Mouse (Mus musculus) liver, embryonic 15.5 days (tissue): Measurements from ENCODE around the gene Ncam1. TPM values are rescaled to one million over a fixed set of nuclear protein-coding genes. Genes with fewer than 3 reads are reported as not detected.

Experiments
- ATAC-seq: fragments of 200-750 bp; cut with Nextera tagmentation; 2 replicates; pipeline ENCODE4 v1.8.0; 2017; ENCODE audit warnings: moderate number of reproducible peaks, mild to moderate bottlenecking, moderate library complexity; ENCODE audit not compliant: insufficient read depth
- H3K27ac ChIP-seq: fragments of 300-500 bp; sonication (generic); replicated peaks from 2 replicates; pipeline ENCODE4 v1.5.1; 2015; ENCODE audit warnings: mild to moderate bottlenecking, inconsistent platforms
- H3K27me3 ChIP-seq: fragments of 300-500 bp; sonication (generic); 2 replicates; pipeline ENCODE4 v1.6.1; 2015; ENCODE audit warnings: mild to moderate bottlenecking, inconsistent platforms
- H3K36me3 ChIP-seq: fragments of 300-500 bp; sonication (generic); replicated peaks from 2 replicates; pipeline ENCODE4 v1.6.1; 2015; ENCODE audit warnings: moderate library complexity, mild to moderate bottlenecking, inconsistent platforms
- H3K4me1 ChIP-seq: fragments of 300-500 bp; sonication (generic); replicated peaks from 2 replicates; pipeline ENCODE4 v1.6.1; 2015; ENCODE audit warnings: inconsistent platforms
- H3K4me2 ChIP-seq: fragments of 300-500 bp; sonication (generic); 2 replicates; pipeline ENCODE4 v1.6.1; 2015; ENCODE audit warnings: moderate library complexity, mild to moderate bottlenecking, inconsistent platforms
- H3K4me3 ChIP-seq: fragments of 300-500 bp; sonication (generic); replicated peaks from 2 replicates; pipeline ENCODE4 v1.5.1; 2015; ENCODE audit warnings: mild to moderate bottlenecking, inconsistent platforms
- H3K9ac ChIP-seq: fragments of 300-500 bp; sonication (generic); 2 replicates; pipeline ENCODE4 v1.6.1; 2015; ENCODE audit warnings: moderate library complexity, mild to moderate bottlenecking, inconsistent platforms
- H3K9me3 ChIP-seq: fragments of 300-500 bp; sonication (generic); replicated peaks from 2 replicates; pipeline ENCODE4 v1.6.1; 2016; ENCODE audit warnings: inconsistent platforms
- WGBS: fragments of 180-500 bp; shearing (Covaris S2); methylation state at CpG from one replicate; pipeline ENCODE4 v1.1.7; 2015; ENCODE audit warnings: mixed read lengths; ENCODE audit not compliant: insufficient replicate concordance; 5-methylcytosine and 5-hydroxymethylcytosine counted together
- polyA plus RNA-seq: library from polyadenylated mRNA; unstranded; fragments of >200 nt; fragmentation: Nextera tagmentation; extraction: Ambion mirVana; gene quantifications from 2 replicates; pipeline ENCODE4 v1.2.1, GENCODE M21; 2015

Ncam1 gene
- polyA plus RNA-seq, 1 experiment from 2014 or later = 5.6 TPM

DNA sequence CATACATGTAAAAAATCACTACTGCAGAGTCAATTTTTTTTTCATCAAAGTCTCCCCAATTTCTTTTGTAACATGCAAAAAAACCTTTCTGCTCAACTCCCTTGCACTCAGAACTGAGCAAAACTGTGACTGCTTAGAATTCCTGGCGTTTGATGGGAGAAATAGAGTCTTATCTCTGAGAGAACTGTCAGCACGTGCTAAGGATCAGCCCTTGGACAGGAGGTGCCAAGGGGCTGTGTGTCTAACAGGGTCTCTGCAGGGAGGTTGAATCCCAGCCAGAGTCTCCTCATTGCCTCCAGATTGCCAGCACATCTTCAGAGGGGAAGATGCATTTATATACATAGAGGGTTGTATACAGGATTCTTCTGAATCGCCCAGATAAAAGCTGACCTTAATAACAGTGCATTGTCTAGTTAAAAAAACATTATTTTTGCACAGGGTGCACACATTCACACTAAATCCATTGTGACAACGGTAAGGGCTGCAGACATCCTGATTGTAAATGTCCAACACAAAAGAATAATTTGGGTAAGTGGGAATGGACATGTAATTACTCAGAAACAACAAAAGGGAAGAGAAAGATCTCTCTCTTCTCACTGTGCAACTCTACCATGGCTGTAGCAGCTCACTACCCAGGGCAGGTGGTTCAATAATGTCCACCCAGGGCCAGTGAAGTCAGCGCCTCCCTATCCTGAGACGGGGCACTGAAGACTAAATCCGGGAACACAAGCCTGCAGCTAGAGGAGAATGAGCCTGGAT is 203.7 kb downstream of the Ncam1 start:
- Histone ChIP-seq H3K9ac (no peak overlapping the region), H3K4me1 (no peaks in the 10 kb centered on the region), H3K4me3 (no peak overlapping the region), H3K4me2 (no peak overlapping the region), H3K36me3 (no peaks in the 10 kb centered on the region), H3K9me3 (no peaks in the 10 kb centered on the region), H3K27me3 (no peaks in the 10 kb centered on the region), H3K27ac (no peak overlapping the region)
- 49% methylated on average over 7 of the region's 7 CpGs for WGBS
- no peak for ATAC-seq

GRCm38 (mm10) chr9:49593951-49594536 is 204.7 kb downstream of the Ncam1 start:
- H3K36me3 ChIP-seq = no peaks in the 10 kb centered on the region
- H3K27ac ChIP-seq = no peak overlapping the region
- WGBS = 50% methylated on average over 10 of the region's 10 CpGs
- no peak overlapping the region for H3K4me2 ChIP-seq
- H3K27me3 ChIP-seq = no peaks in the 10 kb centered on the region
- no peak overlapping the region for H3K4me3 ChIP-seq
- no peaks in the 10 kb centered on the region for H3K9me3 ChIP-seq
- H3K9ac ChIP-seq = no peak overlapping the region
- ATAC-seq = peak; percentile 40
- no peaks in the 10 kb centered on the region for H3K4me1 ChIP-seq

- Histone ChIP-seq H3K4me2 (no peak overlapping the region), H3K36me3 (no peaks in the 10 kb centered on the region), H3K27me3 (no peaks in the 10 kb centered on the region), H3K27ac (no peak overlapping the region), H3K9me3 (no peaks in the 10 kb centered on the region), H3K4me1 (no peaks in the 10 kb centered on the region), H3K9ac (no peak overlapping the region), H3K4me3 (no peak overlapping the region)
- no peak for ATAC-seq
- 45% methylated on average over 2 of the region's 2 CpGs for WGBS
Observed at GRCm38 (mm10) chr9:49592006-49592405, 206.7 kb downstream of the Ncam1 start.

DNA sequence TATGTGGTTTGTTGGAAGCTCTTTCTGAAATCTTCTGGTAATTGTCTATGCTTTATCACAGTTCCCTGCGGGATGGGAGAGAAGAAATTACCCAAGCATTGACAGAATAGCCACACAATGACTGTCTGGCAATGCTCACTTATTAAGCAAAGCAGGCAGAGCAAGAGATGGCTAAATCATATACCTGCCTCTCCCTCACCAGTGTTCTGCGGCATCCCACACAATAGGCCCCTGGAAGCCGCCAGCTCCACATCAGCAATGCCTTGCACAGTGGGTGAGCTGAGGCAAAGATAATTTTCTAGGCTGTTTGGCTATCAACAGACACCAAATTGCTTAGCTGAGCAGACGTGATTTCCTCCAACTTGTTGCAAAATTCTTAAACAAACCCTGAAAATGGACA is 208.5 kb downstream of the Ncam1 start:
- Histone ChIP-seq H3K27me3 (no peaks in the 10 kb centered on the region), H3K27ac (no peak overlapping the region), H3K36me3 (no peaks in the 10 kb centered on the region), H3K4me2 (no peak overlapping the region), H3K4me1 (no peaks in the 10 kb centered on the region), H3K9ac (no peak overlapping the region), H3K4me3 (no peak overlapping the region), H3K9me3 (no peaks in the 10 kb centered on the region)
- 53% methylated on average over 4 of the region's 4 CpGs for whole genome bisulfite sequencing
- ATAC-seq = no peak

GRCm38 (mm10) chr9:49577136-49577535 is 221.6 kb downstream of the Ncam1 start:
- WGBS = 80% methylated on average over 4 of the region's 4 CpGs

GRCm38 (mm10) chr9:49571695-49572510 is 226.8 kb downstream of the Ncam1 start:
- no peak for ATAC-seq
- no peak overlapping the region for H3K9ac ChIP-seq
- H3K9me3 ChIP-seq = no peaks in the 10 kb centered on the region
- no peak overlapping the region for H3K4me3 ChIP-seq
- no peak overlapping the region for H3K4me2 ChIP-seq
- H3K36me3 ChIP-seq = no peaks in the 10 kb centered on the region
- H3K27ac ChIP-seq = no peak overlapping the region
- WGBS = 53% methylated on average over 9 of the region's 9 CpGs
- no peaks in the 10 kb centered on the region for H3K27me3 ChIP-seq
- H3K4me1 ChIP-seq = no peaks in the 10 kb centered on the region

More at GRCm38 (mm10) chr9:49577136-49577535, 221.6 kb downstream of the Ncam1 start:
- Histone ChIP-seq H3K27me3 (no peaks in the 10 kb centered on the region), H3K27ac (no peak overlapping the region), H3K4me2 (no peak overlapping the region), H3K9me3 (no peaks in the 10 kb centered on the region), H3K4me3 (no peak overlapping the region), H3K36me3 (no peaks in the 10 kb centered on the region), H3K4me1 (no peaks in the 10 kb centered on the region), H3K9ac (no peak overlapping the region)
- ATAC-seq = no peak

DNA sequence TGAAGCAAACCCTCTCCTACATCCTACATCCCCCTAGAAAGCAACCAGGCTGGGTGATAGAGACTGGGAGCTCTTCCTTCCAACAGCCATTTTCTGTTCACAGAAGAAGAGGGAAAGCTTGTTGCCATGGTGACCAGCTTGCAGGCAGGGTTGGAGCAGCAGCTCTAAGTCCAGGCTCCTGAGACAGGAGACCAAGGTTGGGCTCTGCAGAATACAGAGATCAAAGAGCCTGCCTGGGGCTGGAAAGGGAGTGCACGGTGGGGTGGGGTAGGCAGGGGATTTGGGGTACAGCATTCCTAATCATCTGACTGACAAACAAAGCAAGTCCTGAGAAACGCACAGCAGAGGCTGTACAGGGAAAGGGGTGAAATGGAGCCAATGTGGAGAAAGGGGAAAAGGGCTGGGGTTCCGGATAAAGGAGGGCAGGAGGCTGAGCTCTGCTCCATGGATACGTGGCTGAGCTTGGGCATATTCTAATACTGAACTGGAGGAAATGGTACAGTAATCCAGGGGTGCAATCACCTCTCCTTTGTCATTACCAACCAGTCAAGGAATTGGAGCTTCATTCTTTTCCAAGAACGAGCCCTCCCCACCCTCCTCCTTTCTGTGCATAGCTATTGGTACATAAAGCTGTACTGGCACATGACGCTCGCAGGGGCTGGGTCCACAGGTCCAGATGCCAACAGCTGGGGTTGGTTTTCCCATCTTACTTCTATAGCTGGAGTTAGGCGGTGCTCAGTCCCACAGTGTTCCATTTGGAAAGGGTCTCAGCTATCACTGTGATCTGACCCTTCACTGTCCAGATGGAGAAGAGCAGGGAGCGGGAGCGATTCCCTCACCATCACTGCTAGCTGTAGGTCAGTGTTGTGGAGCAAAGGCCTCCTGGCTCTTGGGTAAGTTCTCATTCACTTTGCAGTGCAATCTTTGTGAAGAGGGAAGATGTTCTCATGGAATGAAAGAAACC is 227.7 kb downstream of the Ncam1 start:
- no peaks in the 10 kb centered on the region for H3K9me3 ChIP-seq
- H3K4me2 ChIP-seq = no peak overlapping the region
- no peak overlapping the region for H3K4me3 ChIP-seq
- WGBS = 46% methylated on average over 10 of the region's 10 CpGs
- no peaks in the 10 kb centered on the region for H3K27me3 ChIP-seq
- H3K36me3 ChIP-seq = no peaks in the 10 kb centered on the region
- H3K4me1 ChIP-seq = no peaks in the 10 kb centered on the region
- no peak overlapping the region for H3K27ac ChIP-seq
- ATAC-seq = no peak
- no peak overlapping the region for H3K9ac ChIP-seq

GRCm38 (mm10) chr9:49570033-49570660 is 228.6 kb downstream of the Ncam1 start:
- H3K9me3 ChIP-seq = no peaks in the 10 kb centered on the region
- H3K4me2 ChIP-seq = no peak overlapping the region
- WGBS = 35% methylated on average over 7 of the region's 7 CpGs
- no peaks in the 10 kb centered on the region for H3K36me3 ChIP-seq
- H3K9ac ChIP-seq = no peak overlapping the region
- H3K4me1 ChIP-seq = no peaks in the 10 kb centered on the region
- no peak for ATAC-seq
- H3K4me3 ChIP-seq = no peak overlapping the region
- no peaks in the 10 kb centered on the region for H3K27me3 ChIP-seq
- no peak overlapping the region for H3K27ac ChIP-seq

GRCm38 (mm10) chr9:49565846-49566245 is 232.9 kb downstream of the Ncam1 start:
- Histone ChIP-seq H3K4me2 (no peak overlapping the region), H3K9ac (no peak overlapping the region), H3K36me3 (no peaks in the 10 kb centered on the region), H3K9me3 (no peaks in the 10 kb centered on the region), H3K4me3 (no peak overlapping the region), H3K27me3 (no peaks in the 10 kb centered on the region), H3K27ac (no peak overlapping the region), H3K4me1 (no peaks in the 10 kb centered on the region)
- 60% methylated on average over 2 of the region's 2 CpGs for WGBS
- no peak for ATAC-seq

- 57% methylated on average over 2 of the region's 2 CpGs for WGBS
- Histone ChIP-seq H3K9ac (no peak overlapping the region), H3K4me1 (no peaks in the 10 kb centered on the region), H3K4me2 (no peak overlapping the region), H3K9me3 (no peaks in the 10 kb centered on the region), H3K27ac (no peak overlapping the region), H3K4me3 (no peak overlapping the region), H3K27me3 (no peaks in the 10 kb centered on the region), H3K36me3 (no peaks in the 10 kb centered on the region)
- ATAC-seq = no peak
Observed at GRCm38 (mm10) chr9:49558941-49559340, 239.8 kb downstream of the Ncam1 start.
